Mouse (Mus musculus) spleen, adult 10 weeks (tissue): ENCODE data around the gene 4932414N04Rik. TPM values are rescaled to one million over a fixed set of nuclear protein-coding genes. Genes with fewer than 3 reads are reported as not detected.

Experiments
- polyA plus RNA-seq: library from polyadenylated mRNA; stranded (reverse); fragments of 350-450 nt; fragmentation: Illumina TruSeq; extraction: RNeasy Lipid Tissue Mini Kit (QIAGEN cat#74804); gene quantifications from one replicate; pipeline ENCODE4 v1.2.3, GENCODE M21; 2015; ENCODE audit warnings: low replicate concordance; ENCODE audit not compliant: insufficient read depth

Gene 4932414N04Rik
- not detected for polyA plus RNA-seq

GRCm38 (mm10) chr2:68656186-68656585, at the start of gene 4932414N04Rik:
4932414N04Rik (plus strand) TSS chr2:68656486.

Other genes starting within 250 kb of the 4932414N04Rik start
- gene Stk39, start 184.2 kb upstream of the 4932414N04Rik start, polyA plus RNA-seq: 12.2 TPM
- not detected for gene 4933409G03Rik, start 74.1 kb upstream of the 4932414N04Rik start, polyA plus RNA-seq
- gene Cers6, start 205.0 kb downstream of the 4932414N04Rik start, polyA plus RNA-seq: 13.6 TPM